Mouse (Mus musculus): ENCODE results near the gene Slc16a13.

Gene Slc16a13

GRCm38 (mm10) chr11:70230239-70230727, 9.4 kb upstream of the Slc16a13 start:
- DNase-seq, result peak; percentile 81 to 90

DNA sequence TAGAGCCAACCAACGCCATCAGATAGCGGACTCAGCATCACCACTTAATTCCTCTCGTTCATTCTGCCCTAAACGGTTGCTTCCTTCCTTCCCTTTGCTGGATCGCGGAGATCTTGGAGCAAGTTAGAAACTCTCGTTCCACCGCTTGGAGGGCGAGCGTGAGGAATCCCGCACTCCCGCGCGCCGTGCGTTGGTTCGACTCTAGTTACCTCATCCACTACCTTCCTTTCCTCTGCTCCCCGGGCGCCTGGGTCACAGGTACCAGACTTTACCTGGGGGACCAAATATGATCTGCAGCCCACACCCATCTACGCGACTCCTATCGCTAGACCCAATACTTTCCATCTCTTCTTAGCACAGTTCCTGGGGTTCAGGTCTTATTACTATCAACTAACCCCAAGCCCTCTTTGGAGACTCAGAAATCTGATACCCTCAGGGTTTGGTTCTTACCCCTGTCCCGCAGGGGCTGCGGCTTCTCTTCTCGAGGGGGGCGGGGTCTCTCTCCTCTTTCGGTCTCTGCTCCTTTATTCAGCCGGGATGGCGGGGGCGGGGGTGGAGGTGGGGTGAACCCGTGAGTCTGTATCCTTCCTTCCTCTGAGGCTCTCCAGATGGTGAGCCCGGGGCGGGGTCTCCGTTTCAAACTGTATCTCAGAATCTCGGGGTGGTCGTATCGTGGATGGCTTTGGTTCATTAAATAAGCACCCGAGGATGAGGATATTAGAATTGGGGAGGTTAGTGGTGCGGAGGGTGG, 8.6 kb upstream of the Slc16a13 start, which contains the start of gene Bcl6b:
Gene Bcl6b (minus strand): TSS at position 539 of the 751 bp plus-strand sequence.
- peak; percentile 19 to 34 for DNase-seq

GRCm38 (mm10) chr11:70228828-70229227, 8.0 kb upstream of the Slc16a13 start:
- peak; percentile 87 for DNase-seq

GRCm38 (mm10) chr11:70227661-70228245, 6.9 kb upstream of the Slc16a13 start:
- peak in 1 of 2 experiments; percentile 16 for DNase-seq

DNA sequence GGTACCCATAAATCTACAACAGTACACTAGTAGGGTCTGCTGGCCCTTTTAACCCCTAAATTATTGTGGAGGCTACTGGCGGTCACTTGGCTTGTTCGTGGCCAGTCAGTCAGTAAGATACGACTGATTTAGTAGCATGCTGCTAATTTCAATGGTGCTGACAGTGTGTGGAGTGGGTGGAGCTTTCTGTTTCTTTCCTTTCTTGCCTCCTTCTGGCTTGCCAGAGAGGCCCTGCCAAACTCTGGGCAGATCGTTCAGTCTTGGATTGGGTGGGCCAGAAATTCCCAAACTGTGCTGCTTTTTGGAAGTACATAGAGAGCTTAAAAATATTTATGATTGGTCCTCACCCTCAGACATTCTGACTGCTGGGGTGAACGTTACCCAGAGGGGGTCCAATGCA, 6.3 kb upstream of the Slc16a13 start:
- DNase-seq, result no peak

GRCm38 (mm10) chr11:70226602-70226890, 5.7 kb upstream of the Slc16a13 start:
- peak; percentile 18 to 25 for DNase-seq

GRCm38 (mm10) chr11:70225798-70226601, 5.1 kb upstream of the Slc16a13 start:
- peak in 1 of 2 experiments; percentile 17 for DNase-seq

DNA sequence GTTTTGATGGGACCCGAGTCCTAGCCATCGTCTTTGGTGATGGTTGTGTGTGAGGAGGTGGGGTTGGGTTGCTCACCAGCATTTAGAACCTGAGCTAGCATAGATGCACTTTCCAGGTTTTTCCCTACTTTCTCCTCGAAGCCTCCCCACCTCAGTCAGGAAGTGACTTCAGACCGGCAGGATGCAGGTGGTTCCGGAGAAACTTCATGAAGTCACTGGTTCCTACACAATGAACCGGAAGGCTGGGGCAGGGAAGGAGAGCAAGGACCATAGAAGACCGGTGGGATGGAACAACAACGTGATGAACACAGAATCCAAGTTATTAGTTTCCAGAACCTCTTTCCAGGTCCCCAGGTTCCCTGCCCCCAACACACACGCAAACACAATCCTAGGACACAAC, 2.9 kb upstream of the Slc16a13 start:
- DNase-seq, result no peak

DNA sequence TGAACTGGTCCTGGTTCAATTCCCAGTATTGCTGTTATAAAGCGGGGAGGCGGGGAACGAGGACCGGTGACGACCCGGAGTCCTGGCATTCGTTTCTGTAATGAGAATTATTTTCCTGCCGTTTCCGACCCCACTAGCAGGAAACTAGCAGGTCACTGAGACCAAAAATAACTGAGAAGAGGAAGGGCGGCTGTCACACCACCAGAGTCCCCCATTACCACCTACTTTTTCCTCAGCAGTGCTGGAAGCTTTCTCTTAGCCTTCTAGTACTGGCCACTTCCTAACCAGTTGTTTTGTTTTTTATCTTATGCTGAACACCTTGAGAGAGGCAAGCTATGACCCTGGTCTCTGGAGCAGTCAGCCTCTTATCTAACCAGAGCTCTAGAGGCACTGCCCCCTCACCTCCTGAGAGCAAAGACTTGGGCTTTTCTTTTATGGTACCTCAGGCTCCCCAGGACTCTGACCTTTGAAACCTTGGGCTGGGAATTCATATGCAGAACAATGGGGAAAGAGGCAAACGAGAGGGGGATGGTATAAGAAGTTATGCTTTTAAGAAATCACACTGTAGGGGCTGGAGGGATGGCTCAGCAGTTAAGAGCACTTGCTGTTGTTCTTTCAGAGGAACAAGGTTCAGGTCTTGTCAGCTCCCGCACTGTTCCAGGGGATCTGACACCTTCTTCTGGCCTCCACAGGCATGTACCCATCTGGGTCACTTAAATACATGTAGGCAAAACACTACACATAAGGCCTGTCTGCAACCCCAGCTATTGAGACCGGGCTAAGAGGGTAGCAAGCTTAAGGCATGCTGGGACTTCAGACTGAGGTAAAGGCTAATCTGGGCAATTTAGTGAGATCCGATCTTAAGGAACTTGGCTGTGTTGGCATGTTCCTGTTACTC, 988 bp upstream of the Slc16a13 start:
- DNase-seq, result peak; percentile 29 to 46

- DNase-seq, result peak; percentile 60 to 69
Measured at GRCm38 (mm10) chr11:70220323-70220722, 541 bp downstream of the Slc16a13 start.

GRCm38 (mm10) chr11:70219873-70220272, 991 bp downstream of the Slc16a13 start:
- no peak for DNase-seq

GRCm38 (mm10) chr11:70218741-70219470, 2.0 kb downstream of the Slc16a13 start:
- peak; percentile 15 to 36 for DNase-seq

DNA sequence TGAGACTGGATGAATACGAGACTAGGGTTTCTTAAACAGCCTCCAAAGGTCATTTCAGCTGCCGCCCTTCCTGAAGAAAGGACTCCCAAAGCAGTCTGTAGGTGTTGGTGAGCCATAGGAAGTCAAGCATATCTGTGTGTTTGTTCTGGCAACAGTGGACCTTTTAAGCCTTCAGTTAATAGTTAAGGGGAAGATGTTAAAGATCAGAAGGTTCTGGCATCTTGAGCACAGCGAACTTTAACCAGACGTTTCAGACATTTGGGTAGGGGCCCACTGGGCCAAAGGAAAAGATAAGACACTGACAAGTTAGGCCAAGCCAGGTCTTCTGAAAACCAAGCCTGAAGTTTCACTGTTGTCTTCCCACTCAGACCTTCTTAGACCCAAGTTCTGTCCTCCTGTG, 2.8 kb downstream of the Slc16a13 start:
- DNase-seq, result no peak

DNA sequence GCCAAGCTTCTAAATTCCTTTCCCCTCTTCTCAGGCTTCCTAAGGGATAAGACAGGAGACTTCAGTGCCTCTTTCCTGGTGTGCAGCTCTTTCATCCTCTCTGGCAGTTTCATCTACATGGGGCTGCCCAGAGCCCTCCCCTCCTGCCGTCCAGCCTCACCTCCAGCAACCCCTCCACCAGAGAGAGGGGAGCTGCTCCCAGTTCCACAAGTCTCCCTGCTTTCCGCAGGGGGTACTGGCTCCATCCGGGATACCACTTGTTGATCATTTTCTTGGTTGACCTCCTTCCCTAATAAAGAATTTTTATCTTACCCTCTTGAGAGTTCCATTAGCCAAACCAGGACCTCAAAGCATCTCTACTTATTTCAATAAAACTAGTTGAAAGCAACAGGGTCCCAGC, 4.8 kb downstream of the Slc16a13 start:
- peak in 1 of 2 experiments; percentile 22 for DNase-seq

- DNase-seq, result peak; percentile 45 to 65
Measured at GRCm38 (mm10) chr11:70215301-70215700, 5.6 kb downstream of the Slc16a13 start.

- DNase-seq, result peak in 1 of 2 experiments; percentile 61
Measured at GRCm38 (mm10) chr11:70214856-70215209, 6.0 kb downstream of the Slc16a13 start.

DNA sequence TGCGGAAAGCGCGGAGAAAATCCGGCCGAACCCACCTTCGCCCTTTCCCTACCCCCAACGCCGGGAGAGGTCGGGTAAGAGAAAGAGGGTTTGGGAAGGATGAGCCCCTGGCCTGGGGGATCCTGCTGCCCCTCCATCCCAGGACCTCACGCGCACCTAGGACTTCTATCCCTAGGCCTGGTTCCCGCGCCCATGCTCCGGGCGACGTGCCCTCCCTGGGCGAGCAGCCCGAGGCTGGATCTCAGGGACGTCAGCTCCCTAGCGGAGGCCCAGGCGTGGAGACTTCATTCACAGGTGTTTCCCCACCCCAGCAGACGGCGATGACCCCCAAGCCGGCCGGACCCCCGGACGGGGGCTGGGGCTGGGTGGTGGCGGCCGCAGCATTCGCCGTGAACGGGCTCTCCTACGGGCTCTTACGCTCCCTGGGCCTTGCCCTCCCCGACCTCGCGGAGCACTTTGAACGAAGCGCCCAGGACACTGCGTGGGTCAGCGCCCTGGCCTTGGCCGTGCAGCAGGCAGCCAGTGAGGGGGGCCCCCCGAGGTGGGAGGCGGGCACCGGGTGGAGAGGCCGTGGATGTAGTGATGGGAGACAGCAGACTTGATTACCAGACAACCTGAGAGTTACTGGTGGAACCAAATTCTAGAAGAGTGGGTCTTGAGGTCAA, 6.5 kb downstream of the Slc16a13 start:
- peak; percentile 67 to 77 for DNase-seq

DNA sequence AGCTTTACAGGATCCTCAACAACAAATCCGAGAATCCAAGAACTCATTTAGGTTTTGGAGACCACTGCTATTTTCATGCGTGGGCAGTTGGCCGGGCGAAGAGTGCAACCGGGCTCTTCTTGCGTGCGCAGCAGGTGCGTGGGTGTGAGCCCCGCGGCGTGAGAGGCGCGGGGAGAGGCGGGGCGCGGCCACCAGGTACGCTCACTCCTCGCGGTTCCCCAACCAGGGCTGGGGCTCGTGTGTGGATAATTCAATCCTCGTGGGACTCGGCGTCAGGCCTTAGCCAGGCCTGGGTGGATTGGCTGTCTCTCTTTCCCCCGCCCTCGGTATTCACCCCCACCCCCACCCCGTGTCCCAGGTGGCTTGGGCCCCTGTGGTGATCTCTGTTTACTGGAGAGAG, 7.1 kb downstream of the Slc16a13 start:
- DNase-seq, result peak; percentile 83 to 88

- peak; percentile 82 to 86 for DNase-seq
Measured at GRCm38 (mm10) chr11:70212896-70213295, 8.0 kb downstream of the Slc16a13 start.

DNA sequence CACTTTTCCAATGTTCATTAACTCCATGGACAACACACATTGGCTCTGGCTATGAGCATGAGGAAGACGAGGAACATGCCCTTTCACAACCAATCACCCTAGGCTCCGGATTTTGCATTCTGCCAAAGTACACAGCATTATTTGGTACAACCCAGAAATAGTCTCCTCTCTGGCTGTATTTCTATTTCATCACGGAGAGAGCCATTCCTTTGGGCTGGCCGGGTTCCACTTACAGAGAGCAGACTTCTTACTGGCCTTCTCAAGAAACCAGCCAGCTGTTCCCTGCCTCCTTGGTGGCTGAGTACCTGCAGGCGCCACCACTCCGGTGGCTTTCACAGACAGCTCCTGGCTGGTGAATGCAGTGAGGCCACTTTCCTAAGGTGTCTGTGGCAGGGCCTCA, 8.4 kb downstream of the Slc16a13 start, which contains the start of gene Slc16a11:
Gene Slc16a11 (plus strand): TSS at position 330 of the 400 bp plus-strand sequence.
- DNase-seq, result peak; percentile 18 to 35

- no peak for DNase-seq
Measured at GRCm38 (mm10) chr11:70211972-70212371, 8.9 kb downstream of the Slc16a13 start.

Measured in cerebellum, adult 18-20 months (tissue).